Mouse (Mus musculus) midbrain, embryonic 13.5 days (tissue): ENCODE measurements around the gene Rab3gap2. TPM values are rescaled to one million over a fixed set of nuclear protein-coding genes. Genes with fewer than 3 reads are reported as not detected.

Source experiments
- ATAC-seq: fragments of 200-750 bp; cut with Nextera tagmentation; 2 replicates; pipeline ENCODE4 v1.8.0; 2017; ENCODE audit warnings: mild to moderate bottlenecking, moderate TSS enrichment, moderate library complexity
- H3K27ac ChIP-seq: fragments of 300-500 bp; sonication (generic); 2 replicates; pipeline ENCODE4 v1.5.1; 2015; ENCODE audit warnings: inconsistent platforms, mild to moderate bottlenecking, moderate library complexity
- H3K27me3 ChIP-seq: fragments of 300-500 bp; sonication (generic); 2 replicates; pipeline ENCODE4 v1.6.1; 2015; ENCODE audit warnings: mild to moderate bottlenecking, inconsistent platforms
- H3K36me3 ChIP-seq: fragments of 300-500 bp; sonication (generic); 2 replicates; pipeline ENCODE4 v1.6.1; 2015; ENCODE audit warnings: mild to moderate bottlenecking, inconsistent platforms
- H3K4me1 ChIP-seq: fragments of 300-500 bp; sonication (generic); replicated peaks from 2 replicates; pipeline ENCODE4 v1.6.1; 2015; ENCODE audit warnings: inconsistent platforms
- H3K4me2 ChIP-seq: fragments of 300-500 bp; sonication (generic); replicated peaks from 2 replicates; pipeline ENCODE4 v1.6.1; 2015; ENCODE audit warnings: moderate library complexity, mild to moderate bottlenecking, inconsistent platforms
- H3K4me3 ChIP-seq: fragments of 300-500 bp; sonication (generic); replicated peaks from 2 replicates; pipeline ENCODE4 v1.5.1; 2015; ENCODE audit warnings: mild to moderate bottlenecking, inconsistent platforms
- H3K9ac ChIP-seq: fragments of 300-500 bp; sonication (generic); replicated peaks from 2 replicates; pipeline ENCODE4 v1.6.1; 2015; ENCODE audit warnings: mild to moderate bottlenecking, inconsistent platforms
- H3K9me3 ChIP-seq: fragments of 300-500 bp; sonication (generic); 2 replicates; pipeline ENCODE4 v1.6.1; 2016; ENCODE audit warnings: mild to moderate bottlenecking, inconsistent platforms
- WGBS: fragments of 180-500 bp; shearing (Covaris S2); methylation state at CpG from one replicate; pipeline ENCODE4 v1.1.7; 2015; 5-methylcytosine and 5-hydroxymethylcytosine counted together
- polyA plus RNA-seq: library from polyadenylated mRNA; unstranded; fragments of >200 nt; fragmentation: Nextera tagmentation; extraction: Ambion mirVana; gene quantifications from 2 replicates; pipeline ENCODE4 v1.2.1, GENCODE M21; 2015

Rab3gap2 gene
- polyA plus RNA-seq, 1 experiment from 2014 or later, result 23.6 TPM

DNA sequence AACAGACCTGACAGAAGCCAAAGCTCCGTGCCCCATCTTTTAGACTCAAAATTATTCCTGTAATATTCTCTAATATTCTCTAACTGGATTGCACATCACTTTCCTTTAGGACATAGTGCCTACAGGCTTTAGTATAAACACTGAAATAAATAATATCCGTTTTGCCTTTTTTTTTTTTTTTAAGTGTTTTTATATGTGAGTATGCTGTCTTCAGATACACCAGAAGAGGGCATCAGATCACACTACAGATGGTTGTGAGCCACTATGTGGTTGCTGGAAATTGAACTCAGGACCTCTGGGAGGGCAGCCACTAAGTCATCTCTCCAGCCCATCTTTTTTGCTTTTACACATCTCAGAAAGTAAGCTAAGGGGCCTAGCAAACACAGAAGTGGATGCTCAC lies 1.9 kb upstream of the Rab3gap2 start:
- Histone ChIP-seq H3K4me1 (peaks cover 32% of the 10 kb centered on the region), H3K4me3 (no peak overlapping the region), H3K9ac (no peak overlapping the region), H3K36me3 (no peaks in the 10 kb centered on the region), H3K9me3 (0 out of 2 replicates have a peak, but pooled peaks cover 2% of the 10 kb centered on the region), H3K4me2 (no peak overlapping the region), H3K27ac (no peak overlapping the region), H3K27me3 (no peaks in the 10 kb centered on the region)
- ATAC-seq, result no peak
- WGBS, result 84% methylated on average over 2 of the region's 2 CpGs

DNA sequence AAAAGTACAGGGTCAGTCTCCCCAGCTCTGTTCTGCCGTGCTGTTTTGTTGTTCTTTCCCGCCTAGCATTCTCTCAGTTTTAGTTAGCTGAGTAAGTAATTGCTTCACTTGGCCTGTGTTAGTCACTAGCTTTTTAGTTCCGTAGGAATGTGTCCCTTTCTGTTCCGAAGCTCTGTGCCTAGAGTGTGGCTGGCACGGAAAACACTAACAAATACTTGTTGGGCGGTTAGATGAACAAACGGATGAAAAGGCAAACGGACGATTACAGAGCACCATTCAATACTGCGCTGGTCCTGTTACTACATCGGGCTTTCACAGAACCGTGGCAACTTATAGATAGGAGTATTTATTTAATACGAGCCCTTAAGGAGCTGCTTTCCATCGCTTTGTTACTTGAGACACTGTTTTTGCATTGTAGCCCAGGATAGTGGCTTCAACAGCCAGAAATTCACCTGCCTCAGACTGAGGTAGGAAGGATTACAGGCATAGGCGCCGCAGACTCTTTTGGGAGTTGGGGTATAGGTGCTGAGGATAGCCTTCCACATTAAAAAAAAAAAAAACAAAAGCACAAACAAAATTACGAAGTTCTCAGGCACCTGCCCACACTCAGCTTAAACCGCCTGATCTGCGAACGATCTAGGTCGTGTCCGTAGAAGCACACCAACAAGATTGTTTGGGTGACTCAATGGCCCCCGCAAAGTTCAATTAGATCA lies 565 bp upstream of the Rab3gap2 start:
- Histone ChIP-seq H3K4me2 (peak overlapping the region; percentile 88), H3K9ac (peak overlapping the region; percentile 87), H3K4me1 (peaks cover 32% of the 10 kb centered on the region), H3K27me3 (no peaks in the 10 kb centered on the region), H3K36me3 (no peaks in the 10 kb centered on the region), H3K4me3 (peak overlapping the region; percentile 83), H3K27ac (peak overlapping the region; percentile 65), H3K9me3 (0 out of 2 replicates have a peak, but pooled peaks cover 2% of the 10 kb centered on the region)
- 3% methylated on average over 23 of the region's 23 CpGs for WGBS
- ATAC-seq, result peak; percentile 0; the same call in 1 of the 2 replicates

- Histone ChIP-seq H3K27ac (no peak overlapping the region), H3K9me3 (no peaks in the 10 kb centered on the region), H3K4me1 (peaks cover 40% of the 10 kb centered on the region), H3K9ac (peak overlapping the region; percentile 44; the same call in 1 of the 2 replicates), H3K36me3 (no peaks in the 10 kb centered on the region; the same call in 1 of the 2 replicates), H3K4me2 (peak overlapping the region; percentile 88), H3K4me3 (peak overlapping the region; percentile 83), H3K27me3 (no peaks in the 10 kb centered on the region)
- no peak for ATAC-seq
- 84% methylated on average over 8 of the region's 8 CpGs for WGBS
These were observed 1.2 kb downstream of the Rab3gap2 start for GRCm38 (mm10) chr1:185205090-185205489.

GRCm38 (mm10) chr1:185207851-185208595 lies 4.1 kb downstream of the Rab3gap2 start:
- ATAC-seq, result no peak
- H3K4me2 ChIP-seq, result no peak overlapping the region
- no peak overlapping the region for H3K27ac ChIP-seq
- no peaks in the 10 kb centered on the region for H3K9me3 ChIP-seq
- H3K4me1 ChIP-seq, result peaks cover 31% of the 10 kb centered on the region
- H3K27me3 ChIP-seq, result no peaks in the 10 kb centered on the region
- 93% methylated on average over 13 of the region's 13 CpGs for WGBS
- H3K36me3 ChIP-seq, result no peaks in the 10 kb centered on the region; the same call in 1 of the 2 replicates
- H3K9ac ChIP-seq, result no peak overlapping the region
- no peak overlapping the region for H3K4me3 ChIP-seq

DNA sequence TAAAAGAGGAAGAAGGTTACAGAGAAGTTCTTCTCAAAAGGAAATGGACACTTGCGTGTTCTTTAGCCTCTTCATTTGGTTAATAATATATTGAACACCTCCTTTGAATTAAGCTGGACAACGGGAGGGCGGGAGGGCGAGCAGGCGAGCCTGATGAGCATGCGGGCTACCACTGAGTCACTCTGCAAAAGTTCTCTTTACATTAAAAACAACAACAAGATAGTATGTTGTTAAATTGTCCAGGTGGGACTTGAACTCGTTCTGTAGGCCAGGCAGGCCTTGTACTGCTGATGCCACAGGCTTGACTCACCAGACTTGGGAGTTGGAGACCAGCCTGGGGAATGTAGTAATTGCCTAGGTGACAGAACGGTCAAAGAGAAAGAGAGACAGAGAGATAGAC lies 4.8 kb downstream of the Rab3gap2 start:
- H3K4me3 ChIP-seq, result no peak overlapping the region
- no peak overlapping the region for H3K9ac ChIP-seq
- H3K36me3 ChIP-seq, result no peaks in the 10 kb centered on the region; the same call in 1 of the 2 replicates
- no peak overlapping the region for H3K4me2 ChIP-seq
- H3K27ac ChIP-seq, result no peak overlapping the region
- H3K27me3 ChIP-seq, result no peaks in the 10 kb centered on the region
- H3K4me1 ChIP-seq, result peaks cover 26% of the 10 kb centered on the region
- H3K9me3 ChIP-seq, result no peaks in the 10 kb centered on the region
- ATAC-seq, result no peak
- 93% methylated on average over 8 of the region's 8 CpGs for WGBS

GRCm38 (mm10) chr1:185209641-185210176 lies 5.8 kb downstream of the Rab3gap2 start:
- Histone ChIP-seq H3K27ac (no peak overlapping the region), H3K27me3 (no peaks in the 10 kb centered on the region)
- 35% methylated on average over 8 of the region's 8 CpGs for WGBS

GRCm38 (mm10) chr1:185216360-185216759 lies 12.4 kb downstream of the Rab3gap2 start:
- H3K4me1 ChIP-seq, result 0 out of 2 replicates have a peak, but pooled peaks cover 2% of the 10 kb centered on the region
- peaks cover 10% of the 10 kb centered on the region for H3K36me3 ChIP-seq
- no peaks in the 10 kb centered on the region for H3K27me3 ChIP-seq
- H3K9me3 ChIP-seq, result no peaks in the 10 kb centered on the region
- no peak overlapping the region for H3K9ac ChIP-seq
- H3K4me3 ChIP-seq, result no peak overlapping the region
- no peak for ATAC-seq
- H3K27ac ChIP-seq, result no peak overlapping the region
- 83% methylated on average over 5 of the region's 5 CpGs for WGBS
- H3K4me2 ChIP-seq, result no peak overlapping the region

More at GRCm38 (mm10) chr1:185209641-185210176, 5.8 kb downstream of the Rab3gap2 start:
- ATAC-seq, result no peak
- Histone ChIP-seq H3K4me2 (no peak overlapping the region), H3K36me3 (peaks cover 4% of the 10 kb centered on the region), H3K9me3 (no peaks in the 10 kb centered on the region), H3K4me1 (peaks cover 22% of the 10 kb centered on the region), H3K9ac (no peak overlapping the region), H3K4me3 (no peak overlapping the region)

DNA sequence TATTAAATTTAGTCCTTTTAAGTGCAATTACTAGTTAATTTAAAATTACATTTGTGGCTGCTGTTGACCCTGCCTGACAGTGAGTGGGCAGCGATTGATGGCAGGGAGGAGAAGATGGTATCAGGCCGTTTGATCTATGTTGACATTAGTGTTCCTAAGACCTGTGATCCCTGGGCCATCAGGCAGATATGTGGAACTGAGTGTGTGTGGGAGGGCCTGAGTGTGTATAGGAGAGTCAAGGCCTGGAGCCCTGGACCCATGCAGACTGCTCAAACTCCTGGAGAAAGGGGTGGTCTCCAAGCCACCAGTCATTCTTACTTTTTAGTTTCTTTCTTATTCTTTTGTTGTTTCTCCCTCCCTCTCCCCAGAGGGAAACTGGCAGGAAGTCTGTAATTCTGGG lies 12.8 kb downstream of the Rab3gap2 start:
- Histone ChIP-seq H3K4me1 (0 out of 2 replicates have a peak, but pooled peaks cover 2% of the 10 kb centered on the region), H3K9ac (no peak overlapping the region), H3K4me2 (no peak overlapping the region), H3K27ac (no peak overlapping the region), H3K4me3 (no peak overlapping the region), H3K36me3 (peaks cover 10% of the 10 kb centered on the region), H3K9me3 (no peaks in the 10 kb centered on the region), H3K27me3 (no peaks in the 10 kb centered on the region)
- 88% methylated on average over 2 of the region's 2 CpGs for WGBS
- ATAC-seq, result no peak

DNA sequence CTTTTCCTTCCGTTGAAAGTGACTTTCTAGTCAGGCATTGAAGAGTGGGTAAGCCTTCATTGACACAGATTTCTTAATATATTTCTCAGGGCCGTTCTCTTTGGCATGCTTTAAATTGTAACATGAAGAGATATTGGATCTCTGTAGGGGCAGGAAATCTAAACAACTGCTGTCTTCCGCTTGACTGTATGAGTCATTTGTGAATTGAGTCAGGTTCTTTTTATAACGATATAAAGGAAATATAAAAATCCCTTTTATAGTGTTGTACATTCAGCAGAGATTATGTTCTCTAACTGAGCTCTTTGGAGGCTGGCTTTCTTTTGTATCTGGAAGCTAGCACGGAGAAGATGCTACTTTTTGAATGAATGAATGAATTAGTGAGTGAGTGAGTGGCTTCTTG lies 14.0 kb downstream of the Rab3gap2 start:
- ATAC-seq, result no peak

DNA sequence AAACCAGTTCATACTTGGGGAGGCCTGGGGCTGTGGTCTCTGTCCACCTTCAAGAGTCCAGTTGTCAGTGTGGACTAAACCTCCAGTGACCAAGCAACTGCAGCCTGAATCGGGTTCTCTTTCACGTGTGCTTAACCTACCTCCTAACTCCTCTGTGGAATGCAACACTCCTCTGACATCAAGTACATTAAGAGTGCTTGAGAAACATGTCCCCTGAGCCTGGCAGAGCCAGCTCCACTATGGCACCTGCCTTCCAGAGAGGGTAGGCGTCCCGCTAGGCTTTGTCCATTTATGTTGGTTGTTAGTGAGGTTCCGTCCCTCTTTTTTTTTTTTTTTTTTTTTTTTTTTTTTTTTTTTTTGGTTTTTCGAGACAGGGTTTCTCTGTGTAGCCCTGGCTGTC lies 23.0 kb downstream of the Rab3gap2 start:
- no peak overlapping the region for H3K9ac ChIP-seq
- H3K36me3 ChIP-seq, result peaks cover 37% of the 10 kb centered on the region
- 0 out of 2 replicates have a peak, but pooled peaks cover 8% of the 10 kb centered on the region for H3K4me1 ChIP-seq
- no peak for ATAC-seq
- 97% methylated on average over 6 of the region's 6 CpGs for WGBS
- H3K27me3 ChIP-seq, result no peaks in the 10 kb centered on the region
- H3K4me2 ChIP-seq, result no peak overlapping the region
- H3K4me3 ChIP-seq, result no peak overlapping the region
- H3K27ac ChIP-seq, result no peak overlapping the region
- no peaks in the 10 kb centered on the region for H3K9me3 ChIP-seq

More for the DNA sequence above, 14.0 kb downstream of the Rab3gap2 start:
- peaks cover 19% of the 10 kb centered on the region for H3K36me3 ChIP-seq
- WGBS, result 84% methylated on average over 5 of the region's 5 CpGs
- H3K9me3 ChIP-seq, result no peaks in the 10 kb centered on the region
- no peak overlapping the region for H3K9ac ChIP-seq
- H3K4me3 ChIP-seq, result no peak overlapping the region
- H3K27me3 ChIP-seq, result no peaks in the 10 kb centered on the region
- no peak overlapping the region for H3K27ac ChIP-seq
- H3K4me2 ChIP-seq, result no peak overlapping the region
- H3K4me1 ChIP-seq, result 0 out of 2 replicates have a peak, but pooled peaks cover 2% of the 10 kb centered on the region

GRCm38 (mm10) chr1:185227766-185228165 lies 23.8 kb downstream of the Rab3gap2 start:
- Histone ChIP-seq H3K36me3 (peaks cover 30% of the 10 kb centered on the region), H3K9ac (no peak overlapping the region), H3K4me1 (0 out of 2 replicates have a peak, but pooled peaks cover 8% of the 10 kb centered on the region), H3K27me3 (no peaks in the 10 kb centered on the region), H3K4me2 (no peak overlapping the region), H3K27ac (no peak overlapping the region), H3K9me3 (no peaks in the 10 kb centered on the region), H3K4me3 (no peak overlapping the region)
- ATAC-seq, result no peak
- WGBS, result 88% methylated on average over 7 of the region's 7 CpGs
